Mouse (Mus musculus): ENCODE data around the gene Ptprn. TPM values are rescaled to one million over a fixed set of nuclear protein-coding genes. Genes with fewer than 3 reads are reported as not detected.
A peak's percentile ranks its signal among the peaks of the same experiment; 100 is the strongest.

Ptprn gene
- polyA plus RNA-seq, 1 experiment from 2014 or later = 0.13 TPM

- WGBS = 5% methylated on average over 23 of the region's 23 CpGs
- no peak overlapping the region for H3K27ac ChIP-seq
- H3K4me3 ChIP-seq = no peak overlapping the region
- no peaks in the 10 kb centered on the region for H3K9me3 ChIP-seq (replicated peaks)
- peak; percentile 83 for DNase-seq (ENCODE audit: low spot score)
- H3K27me3 ChIP-seq (ENCODE audit: low read depth, poor library complexity, severe bottlenecking) = peaks cover 24% of the 10 kb centered on the region
- H3K36me3 ChIP-seq = no peaks in the 10 kb centered on the region
- H3K4me1 ChIP-seq = no peaks in the 10 kb centered on the region
These were observed 13.2 kb upstream of the Ptprn start for GRCm38 (mm10) chr1:75277195-75278188.

GRCm38 (mm10) chr1:75262969-75263951 is 1.0 kb downstream of the Ptprn start:
- DNase-seq (ENCODE audit: low spot score) = peak; percentile 89

GRCm38 (mm10) chr1:75261278-75261677 is 3.0 kb downstream of the Ptprn start:
- Histone ChIP-seq H3K27ac (no peak overlapping the region), H3K36me3 (no peaks in the 10 kb centered on the region), H3K9me3 (replicated peaks) (no peaks in the 10 kb centered on the region), H3K27me3 (ENCODE audit: low read depth, poor library complexity, severe bottlenecking) (peaks cover 49% of the 10 kb centered on the region), H3K4me3 (no peak overlapping the region), H3K4me1 (peaks cover 11% of the 10 kb centered on the region)
- DNase-seq (ENCODE audit: low spot score) = no peak

More at GRCm38 (mm10) chr1:75262969-75263951, 1.0 kb downstream of the Ptprn start:
- H3K27ac ChIP-seq = no peak overlapping the region
- WGBS = 2% methylated on average over 40 of the region's 40 CpGs
- H3K36me3 ChIP-seq = no peaks in the 10 kb centered on the region
- H3K4me1 ChIP-seq = peaks cover 11% of the 10 kb centered on the region
- H3K27me3 ChIP-seq (ENCODE audit: low read depth, poor library complexity, severe bottlenecking) = peaks cover 53% of the 10 kb centered on the region
- peak overlapping the region; percentile 33 for H3K4me3 ChIP-seq
- H3K9me3 ChIP-seq (replicated peaks) = no peaks in the 10 kb centered on the region

- Histone ChIP-seq H3K27me3 (ENCODE audit: low read depth, poor library complexity, severe bottlenecking) (peaks cover 18% of the 10 kb centered on the region), H3K36me3 (no peaks in the 10 kb centered on the region), H3K4me1 (peaks cover 13% of the 10 kb centered on the region), H3K9me3 (replicated peaks) (no peaks in the 10 kb centered on the region), H3K4me3 (no peak overlapping the region), H3K27ac (no peak overlapping the region)
- WGBS = 80% methylated on average over 10 of the region's 10 CpGs
- no peak for DNase-seq (ENCODE audit: low spot score)
These were observed 8.7 kb downstream of the Ptprn start for GRCm38 (mm10) chr1:75255516-75256046.

- Histone ChIP-seq H3K4me1 (peaks cover 15% of the 10 kb centered on the region), H3K27ac (no peak overlapping the region), H3K27me3 (ENCODE audit: low read depth, poor library complexity, severe bottlenecking) (peaks cover 18% of the 10 kb centered on the region), H3K9me3 (replicated peaks) (no peaks in the 10 kb centered on the region), H3K36me3 (no peaks in the 10 kb centered on the region), H3K4me3 (no peak overlapping the region)
- 79% methylated on average over 8 of the region's 8 CpGs for WGBS
- no peak for DNase-seq (ENCODE audit: low spot score)
These were observed 9.7 kb downstream of the Ptprn start for GRCm38 (mm10) chr1:75254625-75255013.

GRCm38 (mm10) chr1:75253849-75254624 is 10.3 kb downstream of the Ptprn start:
- no peaks in the 10 kb centered on the region for H3K9me3 ChIP-seq (replicated peaks)
- H3K27ac ChIP-seq = no peak overlapping the region
- no peak overlapping the region for H3K4me3 ChIP-seq
- DNase-seq (ENCODE audit: low spot score) = peak; percentile 87
- 64% methylated on average over 16 of the region's 16 CpGs for WGBS
- H3K27me3 ChIP-seq (ENCODE audit: low read depth, poor library complexity, severe bottlenecking) = peaks cover 18% of the 10 kb centered on the region
- no peaks in the 10 kb centered on the region for H3K36me3 ChIP-seq
- peaks cover 15% of the 10 kb centered on the region for H3K4me1 ChIP-seq

GRCm38 (mm10) chr1:75253029-75253428 is 11.3 kb downstream of the Ptprn start:
- Histone ChIP-seq H3K4me3 (no peak overlapping the region), H3K9me3 (replicated peaks) (no peaks in the 10 kb centered on the region), H3K36me3 (no peaks in the 10 kb centered on the region), H3K27me3 (ENCODE audit: low read depth, poor library complexity, severe bottlenecking) (peaks cover 18% of the 10 kb centered on the region), H3K27ac (no peak overlapping the region), H3K4me1 (peaks cover 21% of the 10 kb centered on the region)
- no peak for DNase-seq (ENCODE audit: low spot score)
- 75% methylated on average over 16 of the region's 16 CpGs for WGBS

- 68% methylated on average over 13 of the region's 13 CpGs for WGBS
- H3K4me3 ChIP-seq = no peak overlapping the region
- H3K27me3 ChIP-seq (ENCODE audit: low read depth, poor library complexity, severe bottlenecking) = peaks cover 18% of the 10 kb centered on the region
- H3K9me3 ChIP-seq (replicated peaks) = no peaks in the 10 kb centered on the region
- H3K27ac ChIP-seq = no peak overlapping the region
- H3K36me3 ChIP-seq = no peaks in the 10 kb centered on the region
- no peak for DNase-seq (ENCODE audit: low spot score)
- peaks cover 28% of the 10 kb centered on the region for H3K4me1 ChIP-seq
These were observed 12.0 kb downstream of the Ptprn start for GRCm38 (mm10) chr1:75252308-75252707.

GRCm38 (mm10) chr1:75251112-75251970 is 13.0 kb downstream of the Ptprn start:
- peak overlapping the region; percentile 50 for H3K27ac ChIP-seq
- no peaks in the 10 kb centered on the region for H3K9me3 ChIP-seq (replicated peaks)
- H3K36me3 ChIP-seq = no peaks in the 10 kb centered on the region
- H3K27me3 ChIP-seq (ENCODE audit: low read depth, poor library complexity, severe bottlenecking) = peaks cover 18% of the 10 kb centered on the region
- H3K4me3 ChIP-seq = peak overlapping the region; percentile 34
- peak; percentile 87 for DNase-seq (ENCODE audit: low spot score)
- WGBS = 5% methylated on average over 22 of the region's 22 CpGs
- H3K4me1 ChIP-seq = peaks cover 31% of the 10 kb centered on the region

- no peaks in the 10 kb centered on the region for H3K9me3 ChIP-seq (replicated peaks)
- WGBS = 59% methylated on average over 3 of the region's 3 CpGs
- no peak for DNase-seq (ENCODE audit: low spot score)
- peaks cover 31% of the 10 kb centered on the region for H3K4me1 ChIP-seq
- H3K36me3 ChIP-seq = peaks cover 4% of the 10 kb centered on the region; the same call in 1 of the 2 replicates
- H3K27ac ChIP-seq = no peak overlapping the region
- no peak overlapping the region for H3K4me3 ChIP-seq
- H3K27me3 ChIP-seq (ENCODE audit: low read depth, poor library complexity, severe bottlenecking) = peaks cover 18% of the 10 kb centered on the region
These were observed 13.8 kb downstream of the Ptprn start for GRCm38 (mm10) chr1:75250498-75250897.

- H3K27me3 ChIP-seq (ENCODE audit: low read depth, poor library complexity, severe bottlenecking) = peaks cover 15% of the 10 kb centered on the region
These were observed 16.1 kb downstream of the Ptprn start for GRCm38 (mm10) chr1:75248041-75248772.

More at GRCm38 (mm10) chr1:75248041-75248772, 16.1 kb downstream of the Ptprn start:
- H3K36me3 ChIP-seq = peaks cover 17% of the 10 kb centered on the region
- peaks cover 28% of the 10 kb centered on the region for H3K4me1 ChIP-seq
- no peaks in the 10 kb centered on the region for H3K9me3 ChIP-seq (replicated peaks)
- WGBS = 61% methylated on average over 9 of the region's 9 CpGs
- H3K4me3 ChIP-seq = no peak overlapping the region
- H3K27ac ChIP-seq = peak overlapping the region; percentile 17
- no peak for DNase-seq (ENCODE audit: low spot score)

Data from limb, embryonic 10.5 days (tissue).